Mouse (Mus musculus): Measurements from ENCODE around the gene Cryba4.

Gene Cryba4

GRCm38 (mm10) chr5:112252400-112252799, at the start of gene Cryba4:
Gene Cryba4 (minus strand): TSS chr5:112252518.
- peak; percentile 64 to 75 for DNase-seq

- no peak for DNase-seq
Measured at GRCm38 (mm10) chr5:112301694-112302093, 49.4 kb upstream of the Cryba4 start.

GRCm38 (mm10) chr5:112300721-112301308, 48.5 kb upstream of the Cryba4 start:
- no peak for DNase-seq

- DNase-seq, result no peak
Measured at GRCm38 (mm10) chr5:112300112-112300511, 47.8 kb upstream of the Cryba4 start.

GRCm38 (mm10) chr5:112299399-112299798, 47.1 kb upstream of the Cryba4 start:
- DNase-seq, result no peak

GRCm38 (mm10) chr5:112298226-112298988, 46.1 kb upstream of the Cryba4 start:
- peak; percentile 61 to 88 for DNase-seq

GRCm38 (mm10) chr5:112297257-112297656, 44.9 kb upstream of the Cryba4 start:
- no peak for DNase-seq

GRCm38 (mm10) chr5:112296404-112297181, 44.3 kb upstream of the Cryba4 start:
- DNase-seq, result peak in 1 of 2 experiments; percentile 37

- no peak for DNase-seq
Measured at GRCm38 (mm10) chr5:112295564-112295963, 43.2 kb upstream of the Cryba4 start.

GRCm38 (mm10) chr5:112295162-112295561, 42.8 kb upstream of the Cryba4 start:
- DNase-seq, result no peak

GRCm38 (mm10) chr5:112294696-112295095, 42.4 kb upstream of the Cryba4 start:
- DNase-seq, result peak in 1 of 2 experiments; percentile 24

GRCm38 (mm10) chr5:112293800-112294199, 41.5 kb upstream of the Cryba4 start:
- no peak for DNase-seq

GRCm38 (mm10) chr5:112292343-112292980, 40.1 kb upstream of the Cryba4 start:
- no peak for DNase-seq

GRCm38 (mm10) chr5:112291866-112292265, 39.5 kb upstream of the Cryba4 start:
- DNase-seq, result peak in 1 of 2 experiments; percentile 25

- DNase-seq, result no peak
Measured at GRCm38 (mm10) chr5:112290536-112290880, 38.2 kb upstream of the Cryba4 start.

GRCm38 (mm10) chr5:112289819-112290535, 37.7 kb upstream of the Cryba4 start:
- no peak for DNase-seq

- DNase-seq, result peak; percentile 72 to 79
Measured at GRCm38 (mm10) chr5:112289236-112289635, 36.9 kb upstream of the Cryba4 start.

GRCm38 (mm10) chr5:112288193-112289141, 36.1 kb upstream of the Cryba4 start:
- peak; percentile 52 to 78 for DNase-seq

GRCm38 (mm10) chr5:112287652-112288051, 35.3 kb upstream of the Cryba4 start:
- DNase-seq, result no peak

- DNase-seq, result no peak
Measured at GRCm38 (mm10) chr5:112286984-112287641, 34.8 kb upstream of the Cryba4 start.

GRCm38 (mm10) chr5:112286608-112286983, 34.3 kb upstream of the Cryba4 start:
- no peak for DNase-seq

All from kidney, postnatal 25 days (tissue).